9 mouse cellular contexts compared by ENCODE assay signal in genomic region chr12:72664020-72664734, GRCm38 (mm10). TPM values are rescaled to one million over a fixed set of nuclear protein-coding genes. Genes with fewer than 3 reads are reported as not detected.
DNase-seq lines count a peak whose midpoint lies in the region; ATAC-seq lines count a peak whose summit lies in the region.
"Had no signal": no experiment of that assay in that cellular context is flagged by ENCODE, and none has a peak within 500 bp of the region (broad histone marks: within the 10 kb centered on the region; RNA-seq: fewer than 3 reads in every experiment).

No protein-coding gene starts in this region.

- H3K36me3 ChIP-seq in erythroblast, embryonic 14.5 days (ENCODE audit: control insufficient read depth) = no peaks in the 10 kb centered on the region
- no peaks in the 10 kb centered on the region for H3K36me3 ChIP-seq in hindbrain, embryonic 13.5 days
- no peaks in the 10 kb centered on the region for H3K36me3 ChIP-seq in stomach, embryonic 14.5 days (ENCODE audit: control insufficient read depth, insufficient read depth, low read length)

- ATAC-seq in hindbrain, embryonic 13.5 days (ENCODE audit: low FRiP score) = peak; percentile 37; the same call in 1 of the 2 replicates
- peak; percentile 6 for ATAC-seq in megakaryocyte, adult 5-6 weeks (ENCODE audit: poor library complexity, severe bottlenecking)
- ATAC-seq in stomach, embryonic 14.5 days (ENCODE audit: insufficient number of reproducible peaks, insufficient read depth, low FRiP score, low read depth) = peak; percentile 39; the same call in 1 of the 2 replicates

- peak overlapping the region; percentile 68 for H3K4me3 ChIP-seq in erythroblast, embryonic 14.5 days (replicated peaks)
- peak overlapping the region; percentile 63 for H3K4me3 ChIP-seq in hindbrain, embryonic 13.5 days
- H3K4me3 ChIP-seq in stomach, embryonic 14.5 days (ENCODE audit: low read depth, low read length) = peak overlapping the region; percentile 49

- H3K9ac ChIP-seq in hindbrain, embryonic 13.5 days = peak overlapping the region; percentile 81
- H3K9ac ChIP-seq in stomach, embryonic 14.5 days (replicated peaks; ENCODE audit: low read depth, low read length) = peak overlapping the region; percentile 36; the same call in 1 of the 2 replicates

- peak overlapping the region; percentile 52; the same call in 1 of the 2 replicates for H3K27ac ChIP-seq in hindbrain, embryonic 13.5 days
- H3K27ac ChIP-seq in stomach, embryonic 14.5 days (ENCODE audit: low read length) = 0 out of 2 replicates have a peak overlapping the region, but pooled peaks have one; percentile 55

- no peaks in the 10 kb centered on the region for H3K9me3 ChIP-seq in erythroblast, embryonic 14.5 days (ENCODE audit: control insufficient read depth, low read length)
- H3K9me3 ChIP-seq in hindbrain, embryonic 13.5 days = 0 out of 2 replicates have a peak, but pooled peaks cover 3% of the 10 kb centered on the region
- no peaks in the 10 kb centered on the region for H3K9me3 ChIP-seq in stomach, embryonic 14.5 days (ENCODE audit: control insufficient read depth, low read depth, low read length)

- WGBS in hindbrain, embryonic 13.5 days = 6% methylated on average over 28 of the region's 28 CpGs
- WGBS in stomach, embryonic 14.5 days = 3% methylated on average over 28 of the region's 28 CpGs

- DNase-seq in left cerebral cortex, adult 11 months (ENCODE audit: low spot score) = peak; percentile 9
- DNase-seq in left cerebral cortex, adult 8-10 months (ENCODE audit: low spot score in 2 of 2) = no peak
- peak; percentile 58 to 61 for DNase-seq in adrenal gland, postnatal 36 days
- peak; percentile 23 to 41 for DNase-seq in left cerebral cortex, postnatal 14 days (ENCODE audit: low spot score in 2 of 2)

- intact Hi-C loops in left cerebral cortex, postnatal 14 days (cut with DNase I) = no loop called here

- no peaks in the 10 kb centered on the region for H3K27me3 ChIP-seq in erythroblast, embryonic 14.5 days (ENCODE audit: control insufficient read depth)
- H3K27me3 ChIP-seq in hindbrain, embryonic 13.5 days = 0 out of 2 replicates have a peak, but pooled peaks cover 7% of the 10 kb centered on the region
- H3K27me3 ChIP-seq in stomach, embryonic 14.5 days (ENCODE audit: control insufficient read depth, insufficient read depth, low read length) = no peaks in the 10 kb centered on the region

- H3K4me1 ChIP-seq in erythroblast, embryonic 14.5 days (ENCODE audit: control insufficient read depth) = peaks cover 16% of the 10 kb centered on the region
- peaks cover 9% of the 10 kb centered on the region for H3K4me1 ChIP-seq in hindbrain, embryonic 13.5 days (replicated peaks)
- no peaks in the 10 kb centered on the region for H3K4me1 ChIP-seq in stomach, embryonic 14.5 days (ENCODE audit: control insufficient read depth, insufficient read depth, low read length)

- H3K4me2 ChIP-seq in hindbrain, embryonic 13.5 days = peak overlapping the region; percentile 94
- H3K4me2 ChIP-seq in stomach, embryonic 14.5 days (replicated peaks; ENCODE audit: low read depth, low read length) = peak overlapping the region; percentile 89

RNA-seq across cellular contexts. Expression of gene Dhrs7, which starts 0.5 kb away (rescaled TPM):
- 10 to 100 TPM; 51.7 to 53.6 (median 53.1) TPM for total RNA-seq in left cerebral cortex, adult 8-10 months (2022)
- total RNA-seq in adrenal gland, postnatal 36 days (2021) = 100 to 1,000 TPM; 174 to 289 TPM
- polyA plus RNA-seq in erythroblast, embryonic 14.5 days (2012) = 0.08 TPM in 1 of 2 replicates, not detected in the other
- 11.2 and 11.6 TPM in 2 replicates for polyA plus RNA-seq in hindbrain, embryonic 13.5 days (2015; fragmentation: Nextera tagmentation; extraction: Ambion mirVana)
- 10 to 100 TPM; 30.8 TPM for total RNA-seq in left cerebral cortex, postnatal 14 days (2021)
- 97.7 and 99.7 TPM in 2 replicates for total RNA-seq in megakaryocyte, adult 5-6 weeks (2015)
- total RNA-seq in megakaryocyte, adult 5-6 weeks (2017) = 167 and 179 TPM in 2 replicates
- 16.1 and 21.9 TPM in 2 replicates for polyA plus RNA-seq in stomach, embryonic 14.5 days (2014; fragmentation: Nextera tagmentation; extraction: Ambion mirVana)

RNA-seq across cellular contexts. Expression of gene Gm4756, which starts 14.7 kb away (rescaled TPM):
- not detected for total RNA-seq in left cerebral cortex, adult 8-10 months (2022)
- total RNA-seq in adrenal gland, postnatal 36 days (2021) = not detected
- polyA plus RNA-seq in erythroblast, embryonic 14.5 days (2012) = not detected in 2 replicates
- polyA plus RNA-seq in hindbrain, embryonic 13.5 days (2015; fragmentation: Nextera tagmentation; extraction: Ambion mirVana) = not detected in 2 replicates
- not detected for total RNA-seq in left cerebral cortex, postnatal 14 days (2021)
- not detected in 2 replicates for total RNA-seq in megakaryocyte, adult 5-6 weeks (2015)
- total RNA-seq in megakaryocyte, adult 5-6 weeks (2017) = not detected in 2 replicates
- not detected in 2 replicates for polyA plus RNA-seq in stomach, embryonic 14.5 days (2014; fragmentation: Nextera tagmentation; extraction: Ambion mirVana)
- total RNA-seq: layer of hippocampus, postnatal 25 days had no signal

Comparison
In these comparisons a context has a peak if more than half of its experiments do, and no peak if none do; other contexts are left out.
1. DNase-seq: peak in left cerebral cortex, adult 11 months (single experiment), adrenal gland, postnatal 36 days (2 of 2) and left cerebral cortex, postnatal 14 days (2 of 2); none in left cerebral cortex, adult 8-10 months (0 of 2).
2. Peak in every context shown above with its lines, with median percentiles within 50 percentile points of each other: H3K4me3 ChIP-seq and ATAC-seq.